Mouse (Mus musculus): ENCODE measurements around the gene Nploc4.
"Not testable (repeated sequence)": the region's sequence is repeated elsewhere in the genome, so short reads cannot be mapped to it uniquely, and the experiment has no call there.

The Nploc4 gene

GRCm38 (mm10) chr11:120352093-120352350 lies 85.5 kb downstream of the Nploc4 start:
- DNase-seq = not testable (repeated sequence)

DNA sequence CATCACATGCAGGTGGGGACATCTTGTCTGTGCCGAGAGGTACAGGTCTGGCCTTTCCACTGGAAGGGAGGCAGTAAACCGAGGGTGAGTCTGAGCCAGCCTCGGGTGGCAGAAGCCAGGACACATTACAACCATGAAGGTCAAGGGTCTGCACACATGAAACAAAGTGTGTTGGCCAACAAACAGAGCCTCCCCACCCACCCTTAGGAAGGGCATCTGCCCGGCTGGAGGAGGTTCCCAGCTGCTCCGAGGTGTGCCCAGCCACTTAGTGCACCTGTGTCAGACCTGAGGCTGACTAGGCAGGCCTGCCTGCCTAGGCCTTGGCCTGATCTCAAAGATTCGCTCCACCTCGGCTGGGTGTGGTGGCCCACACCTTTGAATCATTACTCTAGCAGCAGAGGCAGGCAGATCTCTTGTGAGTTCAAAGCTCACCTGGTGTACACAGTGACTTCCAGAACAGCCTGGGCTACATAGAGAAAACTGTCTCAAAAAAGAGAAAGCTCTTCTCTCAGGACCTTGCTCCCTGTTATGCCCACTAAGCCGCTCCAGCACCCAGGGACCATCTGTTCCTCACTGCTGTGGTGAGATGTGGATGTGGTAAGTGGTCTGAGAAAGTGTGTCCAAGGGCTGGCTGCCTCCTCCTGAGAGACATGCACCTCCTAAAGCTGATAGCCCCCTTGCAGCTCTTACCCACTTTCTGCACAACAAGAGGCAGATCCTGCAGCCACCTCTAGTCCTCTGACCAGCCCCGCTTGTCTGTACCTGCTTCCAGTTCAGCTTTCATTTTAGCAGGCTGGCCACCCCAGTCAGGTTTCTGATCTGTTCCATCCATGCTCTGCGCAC lies 86.0 kb downstream of the Nploc4 start:
- no peak for DNase-seq

GRCm38 (mm10) chr11:120350711-120351110 lies 86.8 kb downstream of the Nploc4 start:
- DNase-seq = no peak

GRCm38 (mm10) chr11:120349986-120350702 lies 87.4 kb downstream of the Nploc4 start:
- peak; percentile 69 to 77 for DNase-seq

- DNase-seq = peak; percentile 28 to 43
Measured at GRCm38 (mm10) chr11:120349371-120349985, 88.0 kb downstream of the Nploc4 start.

DNA sequence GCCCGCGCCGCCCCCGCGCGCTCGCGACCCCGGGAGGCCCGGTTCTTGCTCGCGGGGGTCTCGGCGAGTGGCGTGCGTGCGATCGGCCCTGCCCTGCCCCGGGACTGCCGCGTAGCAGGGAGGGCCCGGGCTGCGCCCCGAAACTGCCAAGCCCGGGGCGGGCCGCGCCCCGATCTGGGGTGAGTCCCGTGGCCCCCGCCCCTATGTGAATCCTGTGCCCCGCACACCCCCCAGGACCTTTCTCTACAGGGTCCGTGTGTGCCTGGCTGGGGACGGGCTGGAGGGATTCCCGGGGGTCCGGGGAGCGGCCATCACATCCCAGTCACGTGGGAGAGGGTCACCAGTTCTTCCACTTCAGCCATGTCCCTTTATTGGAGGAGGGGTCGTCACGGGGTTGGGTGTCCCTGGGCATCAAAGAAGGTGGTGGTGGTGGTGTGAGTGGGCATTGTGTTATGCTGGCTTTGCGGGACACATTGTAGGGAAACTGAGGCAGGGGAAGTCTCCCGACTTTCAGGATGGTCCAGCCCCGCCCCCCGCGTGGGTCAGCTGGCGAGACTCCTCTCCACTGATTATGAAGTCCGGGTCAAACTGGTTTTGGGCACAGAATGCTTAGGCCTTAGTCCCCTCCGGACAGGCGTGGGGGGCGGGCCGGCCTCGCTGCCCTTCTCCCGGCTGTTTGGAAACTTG lies 88.7 kb downstream of the Nploc4 start:
- peak in 1 of 2 experiments; percentile 47 for DNase-seq

- DNase-seq = peak; percentile 82 to 88
Measured at GRCm38 (mm10) chr11:120347791-120348683, 89.5 kb downstream of the Nploc4 start, which contains the start of gene Actg1. Gene Actg1 (minus strand): TSS chr11:120348542.

DNA sequence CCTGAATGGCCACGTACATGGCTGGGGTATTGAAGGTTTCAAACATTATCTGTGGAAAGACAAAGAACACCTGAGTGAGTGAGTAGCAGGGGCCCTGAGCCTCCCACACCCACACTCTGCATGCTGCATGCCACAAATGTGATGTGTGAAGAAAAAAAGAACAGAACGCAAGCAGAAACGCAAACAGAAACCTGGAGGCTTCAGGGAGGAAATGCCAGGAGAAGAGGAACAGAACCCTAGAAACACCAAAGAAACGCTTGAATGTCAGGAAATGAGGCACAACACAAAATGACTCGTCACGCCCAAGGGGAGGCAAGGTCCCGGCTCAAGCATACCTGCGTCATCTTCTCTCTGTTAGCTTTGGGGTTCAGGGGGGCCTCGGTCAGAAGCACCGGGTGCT lies 90.2 kb downstream of the Nploc4 start:
- DNase-seq = no peak

DNA sequence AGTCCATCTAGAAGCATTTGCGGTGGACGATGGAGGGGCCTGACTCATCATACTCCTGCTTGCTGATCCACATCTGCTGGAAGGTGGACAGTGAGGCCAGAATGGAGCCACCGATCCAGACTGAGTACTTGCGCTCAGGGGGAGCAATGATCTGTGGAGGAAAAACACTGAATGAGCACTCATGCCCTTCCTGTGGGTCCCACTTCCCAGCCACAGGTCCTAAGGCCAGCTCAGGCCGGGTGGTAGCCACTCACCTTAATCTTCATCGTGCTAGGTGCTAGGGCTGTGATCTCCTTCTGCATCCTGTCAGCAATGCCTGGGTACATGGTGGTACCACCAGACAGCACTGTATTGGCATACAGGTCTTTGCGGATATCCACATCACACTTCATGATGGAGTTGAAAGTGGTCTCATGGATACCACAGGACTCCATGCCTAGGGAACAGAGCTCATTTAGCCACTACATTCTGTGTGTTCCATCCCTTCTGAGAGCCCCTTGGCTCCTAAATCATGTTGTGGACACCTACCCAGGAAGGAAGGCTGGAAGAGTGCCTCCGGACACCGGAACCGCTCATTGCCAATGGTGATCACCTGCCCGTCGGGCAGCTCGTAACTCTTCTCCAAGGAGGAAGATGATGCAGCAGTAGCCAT lies 91.0 kb downstream of the Nploc4 start:
- DNase-seq = not testable (repeated sequence)

DNA sequence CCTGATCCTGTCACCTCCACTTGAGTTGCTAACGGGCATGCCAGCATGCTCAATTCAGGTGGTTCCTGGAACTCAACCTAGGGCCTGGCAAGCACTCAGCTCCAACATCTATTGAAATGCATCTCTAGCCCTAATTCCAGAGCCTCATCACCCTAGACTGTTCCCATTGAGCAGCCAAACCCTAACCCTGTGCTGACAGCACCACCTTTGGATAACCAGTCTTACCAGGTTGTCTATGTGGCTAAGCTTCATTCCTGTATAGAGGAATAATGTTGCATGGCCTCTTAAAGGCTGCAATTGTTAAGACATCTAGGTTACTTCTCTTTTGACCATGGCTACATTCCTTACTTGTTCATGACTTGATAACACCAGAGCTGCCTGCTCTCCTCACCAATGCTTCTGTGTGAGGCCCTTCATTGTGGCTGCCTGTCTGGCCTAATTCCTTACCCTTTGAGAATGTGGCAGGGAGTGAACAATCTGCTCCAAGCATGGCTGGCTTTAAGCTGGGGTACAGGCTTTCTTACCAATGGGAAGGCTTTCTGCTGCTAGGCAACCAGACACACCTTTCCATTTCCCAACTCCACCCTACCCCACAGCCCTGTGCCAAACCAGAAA lies 92.3 kb downstream of the Nploc4 start:
- no peak for DNase-seq

DNA sequence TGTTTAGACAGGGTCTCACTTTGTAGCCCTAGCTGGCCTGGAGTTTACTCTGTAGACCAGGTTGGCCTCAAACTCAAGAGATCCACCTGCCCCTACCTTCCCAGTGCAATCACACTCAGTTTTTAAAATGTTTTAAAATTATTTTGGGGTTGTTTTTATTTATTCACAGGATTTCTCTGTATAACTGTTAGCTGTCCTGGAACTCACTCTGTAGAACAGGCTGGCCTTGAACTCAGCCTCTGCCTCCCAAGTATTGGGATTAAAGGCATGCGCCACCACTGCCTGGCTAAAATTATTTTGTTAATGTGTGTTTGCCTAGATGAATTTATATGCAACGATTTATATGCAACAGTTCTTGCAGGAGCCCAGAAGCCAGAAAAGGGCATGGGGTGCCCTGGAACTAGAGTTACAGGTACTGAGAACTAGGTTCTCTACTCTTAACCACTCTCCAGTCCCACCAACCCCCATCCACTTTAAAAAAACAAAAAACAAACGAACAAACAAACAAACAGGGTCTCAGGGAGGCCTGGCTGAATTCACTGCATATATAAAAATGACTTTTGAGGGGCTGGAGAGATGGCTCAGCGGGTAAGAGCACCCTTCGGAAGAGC lies 93.1 kb downstream of the Nploc4 start:
- no peak for DNase-seq

- no peak for DNase-seq
Measured at GRCm38 (mm10) chr11:120343519-120344309, 93.8 kb downstream of the Nploc4 start.

GRCm38 (mm10) chr11:120342656-120343160 lies 94.8 kb downstream of the Nploc4 start:
- no peak for DNase-seq

DNA sequence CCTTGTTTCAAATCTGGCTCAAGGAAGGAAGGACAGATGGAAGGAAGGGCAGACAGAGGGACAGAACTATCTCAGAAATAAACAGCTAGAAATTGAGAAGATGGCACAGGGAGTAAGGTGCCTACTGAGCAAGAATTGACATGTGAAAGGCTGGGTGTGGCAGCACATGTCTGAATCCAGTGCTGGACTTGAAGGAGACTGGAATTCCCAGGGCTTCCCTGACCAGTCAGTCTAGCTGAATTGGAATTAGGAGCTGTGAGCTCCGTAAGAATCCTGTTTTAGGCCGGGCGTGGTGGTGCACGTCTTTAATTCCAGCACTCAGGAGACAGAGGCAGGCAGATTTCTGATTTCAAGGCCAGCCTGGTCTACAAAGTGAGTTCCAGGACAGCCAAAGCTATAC lies 95.8 kb downstream of the Nploc4 start:
- no peak for DNase-seq

DNA sequence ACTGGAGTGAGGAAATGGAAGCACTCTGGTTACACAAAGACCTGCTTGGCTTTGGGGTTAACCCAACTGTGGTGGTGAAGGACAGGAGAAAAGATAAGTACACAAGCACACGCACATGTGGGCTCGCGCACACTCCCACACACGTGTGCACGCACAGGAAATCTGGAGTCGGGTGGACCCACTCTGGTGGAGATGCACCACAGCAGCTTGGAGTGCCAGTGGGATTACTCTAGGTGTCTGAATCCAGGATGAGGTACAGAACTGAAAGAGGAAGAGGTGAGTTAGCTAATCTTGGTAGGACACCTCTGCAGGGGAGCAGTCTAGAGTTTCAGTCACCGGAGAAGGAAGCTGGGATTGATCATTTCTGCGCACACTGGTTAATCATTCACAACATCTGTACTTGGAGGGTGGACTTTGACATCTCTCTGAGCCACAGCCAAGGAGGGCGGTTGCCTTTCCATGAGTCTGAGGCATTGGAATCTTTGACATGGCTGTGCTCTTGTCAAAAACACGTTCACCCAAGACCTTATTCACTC lies 97.5 kb downstream of the Nploc4 start:
- no peak for DNase-seq

DNA sequence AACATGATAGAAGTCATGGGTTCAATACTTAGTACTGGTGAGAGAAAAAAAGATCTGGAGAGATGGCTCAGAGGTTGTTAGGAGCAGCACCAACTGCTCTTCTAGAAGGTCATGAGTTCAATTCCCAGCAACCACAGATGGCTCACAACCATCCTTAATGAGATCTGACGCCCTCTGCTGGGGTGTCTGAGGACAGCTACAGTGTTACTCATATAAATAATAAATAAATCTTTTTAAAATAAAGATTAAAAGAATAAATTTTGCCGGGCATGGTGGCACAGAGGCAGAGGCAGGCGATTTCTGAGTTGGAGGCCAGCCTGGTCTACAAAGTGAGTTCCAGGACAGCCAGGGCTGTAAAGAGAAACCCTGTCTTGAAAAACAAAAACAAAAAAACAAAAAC lies 98.7 kb downstream of the Nploc4 start:
- no peak for DNase-seq

GRCm38 (mm10) chr11:120337447-120337846 lies 100.1 kb downstream of the Nploc4 start:
- no peak for DNase-seq

- DNase-seq = no peak
Measured at GRCm38 (mm10) chr11:120335431-120336021, 102.0 kb downstream of the Nploc4 start.

Measured in cerebellum, postnatal 36 days (tissue).